Mouse (Mus musculus): ENCODE data around the gene Akr1cl. TPM values are rescaled to one million over a fixed set of nuclear protein-coding genes. Genes with fewer than 3 reads are reported as not detected.

The Akr1cl gene
- total and polyA plus RNA-seq, 2 experiments from 2014 or later: 0.51 TPM; not detected in 1

DNA sequence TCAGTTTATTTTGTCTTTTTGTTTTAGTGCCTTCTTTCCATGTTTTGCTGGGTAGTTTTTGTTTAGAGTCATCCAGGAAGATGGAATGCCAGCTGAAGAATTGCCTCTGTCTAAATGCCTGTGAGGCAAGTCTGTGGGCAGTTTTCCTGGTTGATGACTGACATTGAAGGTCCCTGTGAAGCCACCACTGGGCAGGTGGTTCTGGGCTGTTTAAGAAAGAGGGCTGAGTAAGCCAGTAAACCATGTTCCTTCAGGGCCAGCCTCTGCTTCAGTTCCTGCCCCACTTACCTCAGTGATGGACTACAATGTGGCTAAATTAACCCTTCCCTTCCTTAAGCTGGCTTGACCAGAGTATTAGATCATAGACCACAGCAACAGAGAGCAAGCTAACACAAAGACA lies 44.4 kb downstream of the Akr1cl start:
- Histone ChIP-seq H3K4me2 (ENCODE audit: low read depth, low read length) (no peak overlapping the region), H3K4me3 (ENCODE audit: low read depth, low read length) (no peak overlapping the region)
- no peak for ATAC-seq (ENCODE audit: insufficient read depth, low read depth)

DNA sequence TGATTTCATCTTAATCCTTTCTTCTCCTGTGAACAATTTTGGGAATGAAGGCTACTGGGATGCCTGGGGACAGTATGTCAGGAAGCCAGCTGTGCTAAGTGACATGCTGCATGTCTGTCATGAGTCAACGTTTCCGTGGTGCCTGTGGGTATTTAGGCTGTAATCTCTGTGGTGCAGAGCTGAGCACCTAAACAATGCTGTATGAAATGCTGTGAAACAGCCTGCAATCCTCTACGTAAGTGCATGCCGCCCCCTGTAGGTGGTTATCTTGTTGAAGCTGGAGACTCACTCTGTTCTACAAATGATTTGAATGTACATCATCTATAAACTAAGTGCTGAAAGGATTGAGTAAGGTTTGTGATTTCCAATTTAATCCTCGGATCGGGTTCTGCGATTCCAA lies 46.4 kb downstream of the Akr1cl start:
- Histone ChIP-seq H3K4me1 (ENCODE audit: control insufficient read depth, insufficient read depth) (no peaks in the 10 kb centered on the region), H3K9me3 (replicated peaks; ENCODE audit: control insufficient read depth, low read length) (no peaks in the 10 kb centered on the region), H3K36me3 (replicated peaks; ENCODE audit: control insufficient read depth, insufficient read depth, low read length) (no peaks in the 10 kb centered on the region), H3K27me3 (ENCODE audit: control insufficient read depth, insufficient read depth, low read length) (no peaks in the 10 kb centered on the region), H3K4me3 (ENCODE audit: low read depth, low read length) (no peak overlapping the region), H3K9ac (replicated peaks; ENCODE audit: low read depth, low read length) (no peak overlapping the region), H3K4me2 (ENCODE audit: low read depth, low read length) (no peak overlapping the region), H3K27ac (ENCODE audit: low read depth) (no peak overlapping the region)
- 22% methylated on average over 7 of the region's 7 CpGs for WGBS
- ATAC-seq (ENCODE audit: insufficient read depth, low read depth) (peak; percentile 39; the same call in 1 of the 2 replicates), DNase-seq (ENCODE audit: low spot score) (no peak)
- TF ChIP-seq EP300 (IDR thresholded peaks at IDR 0.05; ENCODE audit: low read depth): no peak
- TF ChIP-seq CTCF (IDR thresholded peaks at IDR 0.05; ENCODE audit: low read depth): peak; percentile 66

More for the DNA sequence above, 44.4 kb downstream of the Akr1cl start:
- Histone ChIP-seq H3K4me1 (ENCODE audit: control insufficient read depth, insufficient read depth) (no peaks in the 10 kb centered on the region), H3K36me3 (replicated peaks; ENCODE audit: control insufficient read depth, insufficient read depth, low read length) (no peaks in the 10 kb centered on the region), H3K27ac (ENCODE audit: low read depth) (no peak overlapping the region), H3K27me3 (ENCODE audit: control insufficient read depth, insufficient read depth, low read length) (no peaks in the 10 kb centered on the region), H3K9me3 (replicated peaks; ENCODE audit: control insufficient read depth, low read length) (no peaks in the 10 kb centered on the region), H3K9ac (replicated peaks; ENCODE audit: low read depth, low read length) (no peak overlapping the region)
- no peak for DNase-seq (ENCODE audit: low spot score)
- no peak for TF ChIP-seq CTCF (IDR thresholded peaks at IDR 0.05; ENCODE audit: low read depth)
- no peak for TF ChIP-seq EP300 (IDR thresholded peaks at IDR 0.05; ENCODE audit: low read depth)

DNA sequence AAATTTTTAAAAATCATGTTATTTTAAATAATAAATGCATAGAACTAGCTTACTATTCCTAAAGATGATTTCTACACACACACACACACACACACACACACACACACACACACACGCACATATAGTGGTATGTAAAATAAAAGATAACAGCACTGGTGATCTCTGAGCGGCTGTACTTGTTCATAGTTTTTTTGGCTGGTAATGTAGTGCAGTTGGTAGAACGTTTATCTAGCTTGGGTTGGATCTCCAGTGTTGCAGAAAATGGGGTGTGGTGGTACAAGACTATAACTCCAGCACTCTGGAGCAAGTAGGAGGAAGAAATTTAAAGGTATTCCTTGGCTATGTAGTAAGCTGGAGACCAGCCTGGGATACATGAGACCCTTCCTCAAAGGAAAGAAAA lies 49.3 kb downstream of the Akr1cl start:
- no peaks in the 10 kb centered on the region for H3K9me3 ChIP-seq (replicated peaks; ENCODE audit: control insufficient read depth, low read length)
- no peak overlapping the region for H3K4me2 ChIP-seq (ENCODE audit: low read depth, low read length)
- no peak for TF ChIP-seq EP300 (IDR thresholded peaks at IDR 0.05; ENCODE audit: low read depth)
- no peak for TF ChIP-seq CTCF (IDR thresholded peaks at IDR 0.05; ENCODE audit: low read depth)
- WGBS: 64% methylated on average over 3 of the region's 3 CpGs
- no peaks in the 10 kb centered on the region for H3K27me3 ChIP-seq (ENCODE audit: control insufficient read depth, insufficient read depth, low read length)
- no peak for ATAC-seq (ENCODE audit: insufficient read depth, low read depth)
- H3K27ac ChIP-seq (ENCODE audit: low read depth): no peak overlapping the region
- no peak overlapping the region for H3K9ac ChIP-seq (replicated peaks; ENCODE audit: low read depth, low read length)
- H3K36me3 ChIP-seq (replicated peaks; ENCODE audit: control insufficient read depth, insufficient read depth, low read length): no peaks in the 10 kb centered on the region
- H3K4me1 ChIP-seq (ENCODE audit: control insufficient read depth, insufficient read depth): no peaks in the 10 kb centered on the region
- no peak overlapping the region for H3K4me3 ChIP-seq (ENCODE audit: low read depth, low read length)
- DNase-seq (ENCODE audit: low spot score): no peak

DNA sequence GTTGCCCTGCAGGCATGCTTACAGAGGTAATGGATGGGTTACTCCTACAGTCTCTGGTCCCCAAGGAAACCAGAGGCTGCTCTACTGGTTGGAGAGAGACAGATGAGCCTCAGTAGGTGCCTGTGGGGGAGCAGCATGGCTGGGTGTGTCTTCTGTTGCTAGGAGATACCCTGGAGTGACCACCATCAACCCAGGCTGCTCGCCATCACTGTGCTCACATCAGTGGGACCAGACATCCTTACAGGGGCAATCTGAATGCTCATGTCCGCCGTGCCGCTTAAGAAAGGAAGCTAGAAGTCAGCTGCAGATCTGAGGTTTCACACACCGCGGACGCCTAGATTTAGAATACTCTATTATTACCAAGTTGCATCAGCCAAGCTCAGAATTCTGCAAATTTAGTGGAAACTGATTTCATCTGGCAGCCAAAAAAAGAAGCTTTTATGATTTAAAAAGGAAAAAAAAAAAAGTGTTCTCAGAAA lies 54.2 kb downstream of the Akr1cl start:
- no peak overlapping the region for H3K4me2 ChIP-seq (ENCODE audit: low read depth, low read length)
- H3K27ac ChIP-seq (ENCODE audit: low read depth): no peak overlapping the region
- TF ChIP-seq CTCF (IDR thresholded peaks at IDR 0.05; ENCODE audit: low read depth) (no peak), EP300 (IDR thresholded peaks at IDR 0.05; ENCODE audit: low read depth) (no peak)
- H3K9me3 ChIP-seq (replicated peaks; ENCODE audit: control insufficient read depth, low read length): no peaks in the 10 kb centered on the region
- no peak for DNase-seq (ENCODE audit: low spot score)
- no peaks in the 10 kb centered on the region for H3K36me3 ChIP-seq (replicated peaks; ENCODE audit: control insufficient read depth, insufficient read depth, low read length)
- no peak overlapping the region for H3K4me3 ChIP-seq (ENCODE audit: low read depth, low read length)
- H3K27me3 ChIP-seq (ENCODE audit: control insufficient read depth, insufficient read depth, low read length): no peaks in the 10 kb centered on the region
- WGBS: 73% methylated on average over 7 of the region's 7 CpGs
- no peak for ATAC-seq (ENCODE audit: insufficient read depth, low read depth)
- no peak overlapping the region for H3K9ac ChIP-seq (replicated peaks; ENCODE audit: low read depth, low read length)
- H3K4me1 ChIP-seq (ENCODE audit: control insufficient read depth, insufficient read depth): no peaks in the 10 kb centered on the region

DNA sequence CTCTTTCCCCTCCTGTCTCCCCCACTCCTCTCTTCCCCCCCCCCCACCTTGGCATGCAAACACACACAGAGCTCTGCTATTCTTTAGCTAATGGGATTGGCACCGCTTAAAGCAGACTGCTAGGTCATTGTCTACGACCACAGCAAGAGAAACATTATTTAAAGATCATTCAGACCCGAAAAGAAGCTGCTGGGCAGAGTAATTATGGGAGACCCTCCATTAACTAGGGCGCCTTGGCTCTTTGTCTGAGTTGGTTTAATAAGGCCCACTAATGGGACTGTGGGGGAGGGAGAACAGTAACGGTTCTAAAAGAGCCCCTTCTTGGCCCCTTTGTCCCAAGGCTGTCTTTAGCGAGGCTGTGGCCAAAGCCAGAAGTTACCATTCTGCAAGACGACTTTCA lies 57.2 kb downstream of the Akr1cl start:
- H3K27ac ChIP-seq (ENCODE audit: low read depth): no peak overlapping the region
- no peak overlapping the region for H3K4me2 ChIP-seq (ENCODE audit: low read depth, low read length)
- H3K27me3 ChIP-seq (ENCODE audit: control insufficient read depth, insufficient read depth, low read length): no peaks in the 10 kb centered on the region
- H3K4me3 ChIP-seq (ENCODE audit: low read depth, low read length): no peak overlapping the region
- no peak for TF ChIP-seq CTCF (IDR thresholded peaks at IDR 0.05; ENCODE audit: low read depth)
- 72% methylated on average over 7 of the region's 7 CpGs for WGBS
- H3K9ac ChIP-seq (replicated peaks; ENCODE audit: low read depth, low read length): no peak overlapping the region
- ATAC-seq (ENCODE audit: insufficient read depth, low read depth): no peak
- DNase-seq (ENCODE audit: low spot score): no peak
- H3K4me1 ChIP-seq (ENCODE audit: control insufficient read depth, insufficient read depth): no peaks in the 10 kb centered on the region
- H3K36me3 ChIP-seq (replicated peaks; ENCODE audit: control insufficient read depth, insufficient read depth, low read length): no peaks in the 10 kb centered on the region
- no peaks in the 10 kb centered on the region for H3K9me3 ChIP-seq (replicated peaks; ENCODE audit: control insufficient read depth, low read length)

DNA sequence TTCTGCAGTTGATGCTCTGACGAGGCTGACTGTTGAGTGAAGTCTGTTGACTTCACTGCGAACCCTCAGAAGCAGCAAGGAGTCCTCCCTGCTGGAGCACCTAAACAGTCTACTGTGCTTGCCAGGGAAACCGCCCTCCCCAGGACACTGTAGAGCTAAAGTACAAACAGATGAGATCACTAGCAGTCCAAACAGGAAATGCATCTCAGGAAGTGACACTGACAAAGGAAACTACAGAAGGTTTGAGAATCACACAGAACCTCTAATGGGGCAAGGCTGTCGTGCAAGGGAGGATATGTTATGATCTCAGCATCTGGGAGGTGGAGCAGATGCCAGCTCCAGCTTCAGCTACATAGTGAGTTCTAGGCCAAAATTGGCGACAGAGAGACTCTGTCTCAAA lies 61.9 kb downstream of the Akr1cl start:
- no peak overlapping the region for H3K27ac ChIP-seq (ENCODE audit: low read depth)
- H3K27me3 ChIP-seq (ENCODE audit: control insufficient read depth, insufficient read depth, low read length): no peaks in the 10 kb centered on the region
- no peak for TF ChIP-seq EP300 (IDR thresholded peaks at IDR 0.05; ENCODE audit: low read depth)
- no peak for TF ChIP-seq CTCF (IDR thresholded peaks at IDR 0.05; ENCODE audit: low read depth)
- H3K9ac ChIP-seq (replicated peaks; ENCODE audit: low read depth, low read length): no peak overlapping the region
- ATAC-seq (ENCODE audit: insufficient read depth, low read depth) (no peak), DNase-seq (ENCODE audit: low spot score) (no peak)
- no peak overlapping the region for H3K4me3 ChIP-seq (ENCODE audit: low read depth, low read length)
- no peaks in the 10 kb centered on the region for H3K36me3 ChIP-seq (replicated peaks; ENCODE audit: control insufficient read depth, insufficient read depth, low read length)
- H3K4me1 ChIP-seq (ENCODE audit: control insufficient read depth, insufficient read depth): no peaks in the 10 kb centered on the region
- 64% methylated on average over 5 of the region's 5 CpGs for WGBS
- H3K4me2 ChIP-seq (ENCODE audit: low read depth, low read length): no peak overlapping the region
- H3K9me3 ChIP-seq (replicated peaks; ENCODE audit: control insufficient read depth, low read length): no peaks in the 10 kb centered on the region

Other genes with a start within 250 kb of the Akr1cl start
- 3.1 and 12.4 TPM in 2 replicates for gene Plekhm3, start 75.9 kb downstream of the Akr1cl start, total RNA-seq (2014; rRNA removed; ENCODE audit: low replicate concordance)
- gene Plekhm3, start 75.9 kb downstream of the Akr1cl start, polyA plus RNA-seq (2015; fragmentation: Nextera tagmentation; extraction: Ambion mirVana): 3.5 and 4.2 TPM in 2 replicates
- not detected in 2 replicates for gene Cryge, start 18.4 kb upstream of the Akr1cl start, total RNA-seq (2014; rRNA removed; ENCODE audit: low replicate concordance)
- not detected in 2 replicates for gene Cryge, start 18.4 kb upstream of the Akr1cl start, polyA plus RNA-seq (2015; fragmentation: Nextera tagmentation; extraction: Ambion mirVana)
- not detected in 2 replicates for gene Crygd, start 30.7 kb upstream of the Akr1cl start, total RNA-seq (2014; rRNA removed; ENCODE audit: low replicate concordance)
- not detected in 2 replicates for gene Crygd, start 30.7 kb upstream of the Akr1cl start, polyA plus RNA-seq (2015; fragmentation: Nextera tagmentation; extraction: Ambion mirVana)
- not detected in 2 replicates for gene Crygc, start 40.9 kb upstream of the Akr1cl start, total RNA-seq (2014; rRNA removed; ENCODE audit: low replicate concordance)
- gene Crygc, start 40.9 kb upstream of the Akr1cl start, polyA plus RNA-seq (2015; fragmentation: Nextera tagmentation; extraction: Ambion mirVana): not detected in 2 replicates
- gene Crygb, start 49.5 kb upstream of the Akr1cl start, total RNA-seq (2014; rRNA removed; ENCODE audit: low replicate concordance): 0.31 TPM in 1 of 2 replicates, not detected in the other
- gene Crygb, start 49.5 kb upstream of the Akr1cl start, polyA plus RNA-seq (2015; fragmentation: Nextera tagmentation; extraction: Ambion mirVana): not detected in 2 replicates
- gene Cryga, start 70.6 kb upstream of the Akr1cl start, total RNA-seq (2014; rRNA removed; ENCODE audit: low replicate concordance): not detected in 2 replicates
- not detected in 2 replicates for gene Cryga, start 70.6 kb upstream of the Akr1cl start, polyA plus RNA-seq (2015; fragmentation: Nextera tagmentation; extraction: Ambion mirVana)
- not detected in 2 replicates for gene Gm28845, start 86.8 kb upstream of the Akr1cl start, total RNA-seq (2014; rRNA removed; ENCODE audit: low replicate concordance)
- gene Gm28845, start 86.8 kb upstream of the Akr1cl start, polyA plus RNA-seq (2015; fragmentation: Nextera tagmentation; extraction: Ambion mirVana): not detected in 2 replicates
- gene D630023F18Rik, start 90.5 kb upstream of the Akr1cl start, total RNA-seq (2014; rRNA removed; ENCODE audit: low replicate concordance): not detected in 2 replicates
- gene D630023F18Rik, start 90.5 kb upstream of the Akr1cl start, polyA plus RNA-seq (2015; fragmentation: Nextera tagmentation; extraction: Ambion mirVana): 0.11 TPM in 1 of 2 replicates, not detected in the other
- gene Idh1, start 153.7 kb upstream of the Akr1cl start, total RNA-seq (2014; rRNA removed; ENCODE audit: low replicate concordance): 37.6 and 39.7 TPM in 2 replicates
- gene Idh1, start 153.7 kb upstream of the Akr1cl start, polyA plus RNA-seq (2015; fragmentation: Nextera tagmentation; extraction: Ambion mirVana): 58.5 and 60.5 TPM in 2 replicates
- 18.1 and 36.6 TPM in 2 replicates for gene Pikfyve, start 153.9 kb upstream of the Akr1cl start, total RNA-seq (2014; rRNA removed; ENCODE audit: low replicate concordance)
- gene Pikfyve, start 153.9 kb upstream of the Akr1cl start, polyA plus RNA-seq (2015; fragmentation: Nextera tagmentation; extraction: Ambion mirVana): 3.0 and 3.4 TPM in 2 replicates
- not detected in 2 replicates for gene Pth2r, start 249.3 kb upstream of the Akr1cl start, total RNA-seq (2014; rRNA removed; ENCODE audit: low replicate concordance)
- gene Pth2r, start 249.3 kb upstream of the Akr1cl start, polyA plus RNA-seq (2015; fragmentation: Nextera tagmentation; extraction: Ambion mirVana): not detected in 2 replicates